Comparison of ENCODE assay signal across 28 mouse cellular contexts in the genomic region with DNA sequence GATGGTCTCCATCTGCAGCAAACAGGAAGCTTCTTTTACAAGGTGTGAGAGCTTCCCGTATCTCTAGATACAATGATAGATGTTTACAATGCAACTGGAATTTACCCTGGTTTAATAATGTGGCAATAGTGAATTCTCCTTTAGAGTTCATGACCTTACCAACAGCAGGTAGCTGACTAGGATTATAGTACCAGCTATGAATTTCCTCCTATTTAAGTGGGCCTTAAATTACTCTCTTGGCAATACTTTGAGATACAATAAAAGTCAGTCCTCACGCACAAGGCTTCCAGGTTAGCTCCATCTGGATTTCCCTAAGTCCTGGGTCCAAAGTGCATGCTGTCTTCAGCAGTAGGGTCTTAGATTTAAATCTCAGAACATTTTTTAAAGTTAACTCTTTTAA.
"Had no signal": no experiment of that assay in that cellular context is flagged by ENCODE, and none has a peak within 500 bp of the region (broad histone marks: within the 10 kb centered on the region; RNA-seq: fewer than 3 reads in every experiment).

No protein-coding gene starts in this region.

- H3K4me3 ChIP-seq: gastrocnemius, adult 2 months; heart, adult 2 months; heart, embryonic 13.5 days; heart, embryonic 15.5 days; hindbrain, embryonic 13.5 days; hindbrain, embryonic 15.5 days; kidney, embryonic 15.5 days; left cerebral cortex, adult 2 months; limb, embryonic 10.5 days; limb, embryonic 12.5 days; liver, embryonic 13.5 days; liver, embryonic 15.5 days had no signal

- H3K4me1 ChIP-seq: heart, embryonic 13.5 days; heart, embryonic 15.5 days; hindbrain, embryonic 13.5 days; hindbrain, embryonic 15.5 days; kidney, embryonic 15.5 days; limb, embryonic 10.5 days; limb, embryonic 12.5 days; liver, embryonic 13.5 days; liver, embryonic 15.5 days had no signal

- H3K4me2 ChIP-seq: heart, embryonic 11.5 days; heart, embryonic 13.5 days; heart, embryonic 15.5 days; hindbrain, embryonic 13.5 days; hindbrain, embryonic 15.5 days; kidney, embryonic 15.5 days; limb, embryonic 12.5 days; liver, embryonic 11.5 days; liver, embryonic 13.5 days; liver, embryonic 15.5 days had no signal

- H3K27me3 ChIP-seq: heart, embryonic 13.5 days; heart, embryonic 15.5 days; hindbrain, embryonic 13.5 days; hindbrain, embryonic 15.5 days; kidney, embryonic 15.5 days; limb, embryonic 12.5 days; liver, embryonic 13.5 days; liver, embryonic 15.5 days had no signal

- H3K9ac ChIP-seq: forebrain, postnatal 0 days; heart, embryonic 13.5 days; heart, embryonic 15.5 days; hindbrain, embryonic 13.5 days; hindbrain, embryonic 15.5 days; kidney, embryonic 15.5 days; limb, embryonic 12.5 days; liver, embryonic 13.5 days; liver, embryonic 15.5 days; liver, postnatal 0 days had no signal

- ATAC-seq: forebrain, postnatal 0 days; hindbrain, postnatal 0 days; liver, postnatal 0 days had no signal

- H3K36me3 ChIP-seq: hindbrain, embryonic 13.5 days; hindbrain, embryonic 15.5 days had no signal

- H3K9me3 ChIP-seq: heart, embryonic 13.5 days; heart, embryonic 15.5 days; hindbrain, embryonic 13.5 days; hindbrain, embryonic 15.5 days; kidney, embryonic 15.5 days; limb, embryonic 10.5 days; limb, embryonic 12.5 days; liver, embryonic 13.5 days; liver, embryonic 15.5 days had no signal

- H3K27ac ChIP-seq: gastrocnemius, adult 2 months; heart, adult 2 months; heart, embryonic 13.5 days; heart, embryonic 15.5 days; hindbrain, embryonic 13.5 days; hindbrain, embryonic 15.5 days; hindbrain, postnatal 0 days; kidney, embryonic 15.5 days; kidney, postnatal 0 days; left cerebral cortex, adult 2 months; limb, embryonic 10.5 days; limb, embryonic 12.5 days; liver, embryonic 13.5 days; liver, embryonic 15.5 days had no signal

- DNase-seq: forebrain, postnatal 0 days; gastrocnemius, adult 2 months; gastrocnemius, postnatal 10 days; gastrocnemius, postnatal 25 days; heart, adult 11 months; heart, adult 2 months; heart, postnatal 14 days; heart, postnatal 36 days; kidney, adult 18-20 months; kidney, adult 9 months; kidney, postnatal 14 days; kidney, postnatal 36 days; layer of hippocampus, adult 9-11 months; liver, embryonic 13.5 days; liver, postnatal 0 days had no signal
